Mouse (Mus musculus): ENCODE measurements around the gene Cenpc1. TPM values are rescaled to one million over a fixed set of nuclear protein-coding genes. Genes with fewer than 3 reads are reported as not detected.

Gene Cenpc1
- polyA plus RNA-seq, 1 experiment, result 20.3 TPM

DNA sequence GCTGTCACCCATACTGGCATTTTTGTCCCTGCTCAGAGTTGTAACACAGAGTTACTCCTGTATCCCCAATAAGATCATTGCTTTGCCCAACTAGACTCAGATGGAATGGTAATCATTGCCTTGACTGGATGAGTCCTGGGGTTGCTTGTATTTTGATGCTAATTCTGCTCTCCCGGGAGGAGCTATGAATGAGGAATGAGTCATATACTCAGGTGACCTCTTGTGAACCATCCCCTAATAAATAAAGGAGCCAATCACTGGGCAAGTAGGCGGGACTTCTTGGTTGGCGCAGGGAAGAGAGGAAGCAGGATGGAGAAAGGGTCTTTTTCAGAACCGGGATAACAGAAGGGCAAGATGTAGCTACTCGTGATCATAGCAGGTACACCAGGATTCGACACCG is 102.6 kb downstream of the Cenpc1 start:
- no peak overlapping the region for H3K4me3 ChIP-seq (ENCODE audit: insufficient read depth, low read length)
- TF ChIP-seq POLR2A (IDR thresholded peaks at IDR 0.05; ENCODE audit: borderline replicate concordance, low read depth, low read length) (no peak), CTCF (IDR thresholded peaks at IDR 0.05; ENCODE audit: low read depth, low read length) (no peak)

More for the DNA sequence above, 102.6 kb downstream of the Cenpc1 start:
- Histone ChIP-seq H3K27ac (ENCODE audit: insufficient read depth, low read depth, low read length) (no peak overlapping the region), H3K4me1 (ENCODE audit: control insufficient read depth, insufficient read depth, low read length) (no peaks in the 10 kb centered on the region)

Other genes with a start within 250 kb of the Cenpc1 start
- gene Stap1, start 6.2 kb upstream of the Cenpc1 start, polyA plus RNA-seq (2012; ENCODE audit: insufficient read depth, insufficient read length, missing spikeins), result 208 and 228 TPM in 2 replicates
- gene Uba6, start 107.2 kb upstream of the Cenpc1 start, polyA plus RNA-seq (2012; ENCODE audit: insufficient read depth, insufficient read length, missing spikeins), result 12.2 and 13.3 TPM in 2 replicates
- gene Gnrhr, start 132.3 kb upstream of the Cenpc1 start, polyA plus RNA-seq (2012; ENCODE audit: insufficient read depth, insufficient read length, missing spikeins), result not detected in 2 replicates
- not detected in 2 replicates for gene Tmprss11c, start 223.7 kb upstream of the Cenpc1 start, polyA plus RNA-seq (2012; ENCODE audit: insufficient read depth, insufficient read length, missing spikeins)

Data from bone marrow macrophage, adult 2 months (primary cell).